Mouse (Mus musculus) liver, adult 2 months (tissue): ENCODE measurements around the gene Uimc1.

ENCODE experiments used
- CTCF ChIP-seq: fragments of 200-500 bp; IDR thresholded peaks from 2 replicates; pipeline ENCODE4 v1.5.1; 2011; ENCODE audit warnings: low read depth, low read length, control low read depth
- POLR2A ChIP-seq: fragments of 200-500 bp; IDR thresholded peaks from 2 replicates; pipeline ENCODE4 v1.6.1; 2011; ENCODE audit warnings: low read length, control low read depth; ENCODE audit not compliant: insufficient read depth; ENCODE audit errors: extremely low read depth

DNA sequence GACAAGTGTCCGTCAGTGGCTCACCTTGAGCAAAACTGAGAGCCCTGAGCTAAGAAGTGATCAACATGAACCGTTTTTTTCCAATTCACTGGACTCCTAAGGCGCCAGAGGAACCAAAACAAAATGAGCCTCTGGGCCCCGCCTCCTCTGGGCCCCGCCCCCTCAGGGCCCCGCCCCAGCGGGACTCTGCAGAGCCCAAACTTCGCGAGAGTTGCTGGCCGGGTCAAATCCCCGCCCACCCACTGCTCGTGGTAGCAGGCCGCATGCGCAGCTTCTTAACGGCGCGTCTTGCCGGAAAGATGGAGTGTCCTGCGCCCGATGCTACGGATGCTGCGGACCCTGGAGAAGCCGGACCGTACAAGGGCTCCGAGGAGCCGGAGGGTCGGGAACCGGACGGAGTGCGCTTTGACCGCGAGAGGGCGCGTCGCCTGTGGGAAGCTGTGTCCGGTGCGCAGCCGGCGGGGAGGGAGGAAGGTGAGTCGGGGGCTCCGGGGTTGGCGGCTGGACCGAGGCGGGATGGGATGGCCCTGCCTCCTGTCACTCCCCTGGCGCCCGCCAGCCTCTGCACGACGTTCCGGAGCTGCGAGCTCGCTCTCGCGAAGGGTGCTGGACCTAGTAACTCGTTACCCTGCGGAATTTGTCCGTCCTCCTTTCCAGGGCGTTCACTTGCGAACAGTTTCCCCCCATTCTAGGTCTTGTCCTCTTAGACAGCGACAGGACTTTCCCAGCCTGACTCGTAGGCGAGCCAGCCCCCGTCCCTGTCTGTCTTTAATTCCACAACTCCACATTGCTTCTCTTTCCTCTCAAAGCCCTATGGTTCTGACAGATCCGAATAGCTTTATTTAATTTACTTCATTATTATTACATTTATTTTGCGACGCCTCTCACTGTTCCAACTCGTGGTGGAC is 5.2 kb upstream of the Uimc1 start, which contains the start of gene Zfp346:
- TF ChIP-seq POLR2A (peak; percentile 78), CTCF (0 out of 2 replicates have a peak, but pooled peaks have one; percentile 16)
